Mouse (Mus musculus): ENCODE measurements at regions not wholly inside any gene's neighbourhood (a gene's known extent, or its start where the extent isn't known, plus 50 kb on each side); places are given as distances from the start of the nearest gene placed in this dataset.

- 38% methylated on average over 1 of the region's 1 CpGs for WGBS
- no peak overlapping the region for H3K9ac ChIP-seq (replicated peaks; ENCODE audit: low read length)
- ATAC-seq (replicated peaks; ENCODE audit: insufficient number of reproducible peaks, low FRiP score, low TSS enrichment, low read depth) (no peak), DNase-seq (ENCODE audit: low spot score) (no peak)
- H3K4me2 ChIP-seq (ENCODE audit: low read depth, low read length), result no peak overlapping the region
- H3K4me3 ChIP-seq (ENCODE audit: low read depth, low read length), result no peak overlapping the region
- no peaks in the 10 kb centered on the region for H3K9me3 ChIP-seq (replicated peaks; ENCODE audit: control insufficient read depth, low read length)
- no peak overlapping the region for H3K27ac ChIP-seq (replicated peaks; ENCODE audit: low read depth, low read length)
- no peaks in the 10 kb centered on the region for H3K4me1 ChIP-seq (ENCODE audit: control insufficient read depth, insufficient read depth, low read length)
- no peaks in the 10 kb centered on the region for H3K27me3 ChIP-seq (ENCODE audit: control insufficient read depth, insufficient read depth, low read length)
- H3K36me3 ChIP-seq (replicated peaks; ENCODE audit: control insufficient read depth, insufficient read depth, low read depth, low read length), result no peaks in the 10 kb centered on the region
These were observed 512.7 kb downstream of the Tmem38b start for GRCm38 (mm10) chr4:54338556-54338955.

GRCm38 (mm10) chr4:54340106-54340505, 514.3 kb downstream of the Tmem38b start:
- WGBS, result 90% methylated on average over 1 of the region's 1 CpGs
- H3K9ac ChIP-seq (replicated peaks; ENCODE audit: low read length), result no peak overlapping the region
- H3K9me3 ChIP-seq (replicated peaks; ENCODE audit: control insufficient read depth, low read length), result no peaks in the 10 kb centered on the region
- no peak for ATAC-seq (replicated peaks; ENCODE audit: insufficient number of reproducible peaks, low FRiP score, low TSS enrichment, low read depth)
- H3K36me3 ChIP-seq (replicated peaks; ENCODE audit: control insufficient read depth, insufficient read depth, low read depth, low read length), result no peaks in the 10 kb centered on the region
- no peaks in the 10 kb centered on the region for H3K4me1 ChIP-seq (ENCODE audit: control insufficient read depth, insufficient read depth, low read length)
- DNase-seq (ENCODE audit: low spot score), result no peak
- no peak overlapping the region for H3K27ac ChIP-seq (replicated peaks; ENCODE audit: low read depth, low read length)
- H3K4me3 ChIP-seq (ENCODE audit: low read depth, low read length), result no peak overlapping the region
- H3K4me2 ChIP-seq (ENCODE audit: low read depth, low read length), result no peak overlapping the region
- H3K27me3 ChIP-seq (ENCODE audit: control insufficient read depth, insufficient read depth, low read length), result no peaks in the 10 kb centered on the region

GRCm38 (mm10) chr4:54353657-54354390, 528.0 kb downstream of the Tmem38b start:
- H3K36me3 ChIP-seq (replicated peaks; ENCODE audit: control insufficient read depth, insufficient read depth, low read depth, low read length), result no peaks in the 10 kb centered on the region
- H3K9ac ChIP-seq (replicated peaks; ENCODE audit: low read length), result no peak overlapping the region
- no peak for DNase-seq (ENCODE audit: low spot score)
- H3K4me3 ChIP-seq (ENCODE audit: low read depth, low read length), result no peak overlapping the region
- whole genome bisulfite sequencing, result 65% methylated on average over 8 of the region's 8 CpGs
- H3K27ac ChIP-seq (replicated peaks; ENCODE audit: low read depth, low read length), result no peak overlapping the region
- no peak overlapping the region for H3K4me2 ChIP-seq (ENCODE audit: low read depth, low read length)
- H3K9me3 ChIP-seq (replicated peaks; ENCODE audit: control insufficient read depth, low read length), result no peaks in the 10 kb centered on the region
- H3K4me1 ChIP-seq (ENCODE audit: control insufficient read depth, insufficient read depth, low read length), result no peaks in the 10 kb centered on the region
- H3K27me3 ChIP-seq (ENCODE audit: control insufficient read depth, insufficient read depth, low read length), result no peaks in the 10 kb centered on the region
- no peak for ATAC-seq (replicated peaks; ENCODE audit: insufficient number of reproducible peaks, low FRiP score, low TSS enrichment, low read depth)

DNA sequence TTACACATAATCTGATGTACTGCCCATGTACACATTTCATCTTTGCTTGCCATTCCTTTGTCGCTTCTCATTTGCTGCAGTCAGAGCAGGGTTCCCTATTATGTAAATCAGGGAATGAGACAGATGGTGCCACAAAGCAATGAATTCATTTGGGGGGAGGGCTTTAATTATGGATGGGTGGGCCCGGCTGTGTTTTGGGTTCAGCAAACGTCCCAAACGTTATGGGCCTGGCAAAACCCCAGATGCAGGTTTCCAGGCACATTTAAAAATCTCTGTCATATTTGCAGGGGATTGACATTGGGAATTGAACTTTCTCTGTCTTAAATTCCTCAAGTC, 528.5 kb downstream of the Tmem38b start:
- ATAC-seq (replicated peaks; ENCODE audit: insufficient number of reproducible peaks, low FRiP score, low TSS enrichment, low read depth), result no peak

DNA sequence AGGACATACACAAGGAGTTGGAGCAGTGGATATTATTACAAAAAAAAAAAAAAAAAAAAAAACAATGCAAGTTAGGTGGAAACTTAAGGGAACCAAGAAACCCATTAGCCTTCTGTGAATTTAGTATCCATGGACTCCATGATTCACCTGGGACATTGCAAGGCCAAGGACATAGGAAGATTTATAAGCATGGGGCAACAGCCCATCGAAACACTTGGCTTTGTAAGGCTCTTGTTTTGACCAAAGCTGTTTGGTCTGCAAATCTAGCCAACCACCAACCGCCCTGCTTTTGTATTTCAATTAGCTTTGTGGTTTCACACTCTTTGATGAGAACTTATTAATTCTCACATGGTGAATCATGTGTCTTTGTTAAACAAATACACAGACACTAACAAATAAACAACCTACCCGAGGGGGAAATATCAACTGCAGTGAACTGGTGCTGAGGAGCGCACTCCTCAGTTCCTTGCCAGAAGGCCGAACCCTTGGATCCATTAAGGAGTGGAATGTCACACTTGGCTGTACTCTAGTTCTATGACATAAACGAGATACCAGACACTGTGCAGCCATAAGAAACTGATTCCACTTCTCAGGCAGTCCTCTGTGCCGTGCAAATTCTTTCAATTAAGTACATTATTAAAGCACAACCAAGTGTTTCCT, 529.7 kb downstream of the Tmem38b start:
- Histone ChIP-seq H3K36me3 (replicated peaks; ENCODE audit: control insufficient read depth, insufficient read depth, low read depth, low read length) (no peaks in the 10 kb centered on the region), H3K4me3 (ENCODE audit: low read depth, low read length) (no peak overlapping the region), H3K4me1 (ENCODE audit: control insufficient read depth, insufficient read depth, low read length) (no peaks in the 10 kb centered on the region), H3K4me2 (ENCODE audit: low read depth, low read length) (no peak overlapping the region), H3K9me3 (replicated peaks; ENCODE audit: control insufficient read depth, low read length) (no peaks in the 10 kb centered on the region), H3K27me3 (ENCODE audit: control insufficient read depth, insufficient read depth, low read length) (no peaks in the 10 kb centered on the region), H3K9ac (replicated peaks; ENCODE audit: low read length) (no peak overlapping the region), H3K27ac (replicated peaks; ENCODE audit: low read depth, low read length) (no peak overlapping the region)
- WGBS, result 74% methylated on average over 7 of the region's 7 CpGs
- ATAC-seq (replicated peaks; ENCODE audit: insufficient number of reproducible peaks, low FRiP score, low TSS enrichment, low read depth) (no peak), DNase-seq (ENCODE audit: low spot score) (no peak)

More for the DNA sequence above, 528.5 kb downstream of the Tmem38b start:
- no peak overlapping the region for H3K9ac ChIP-seq (replicated peaks; ENCODE audit: low read length)
- no peak overlapping the region for H3K4me2 ChIP-seq (ENCODE audit: low read depth, low read length)
- H3K27ac ChIP-seq (replicated peaks; ENCODE audit: low read depth, low read length), result no peak overlapping the region
- DNase-seq (ENCODE audit: low spot score), result no peak
- no peaks in the 10 kb centered on the region for H3K36me3 ChIP-seq (replicated peaks; ENCODE audit: control insufficient read depth, insufficient read depth, low read depth, low read length)
- no peaks in the 10 kb centered on the region for H3K27me3 ChIP-seq (ENCODE audit: control insufficient read depth, insufficient read depth, low read length)
- 48% methylated on average over 4 of the region's 4 CpGs for WGBS
- no peaks in the 10 kb centered on the region for H3K4me1 ChIP-seq (ENCODE audit: control insufficient read depth, insufficient read depth, low read length)
- H3K4me3 ChIP-seq (ENCODE audit: low read depth, low read length), result no peak overlapping the region
- no peaks in the 10 kb centered on the region for H3K9me3 ChIP-seq (replicated peaks; ENCODE audit: control insufficient read depth, low read length)

DNA sequence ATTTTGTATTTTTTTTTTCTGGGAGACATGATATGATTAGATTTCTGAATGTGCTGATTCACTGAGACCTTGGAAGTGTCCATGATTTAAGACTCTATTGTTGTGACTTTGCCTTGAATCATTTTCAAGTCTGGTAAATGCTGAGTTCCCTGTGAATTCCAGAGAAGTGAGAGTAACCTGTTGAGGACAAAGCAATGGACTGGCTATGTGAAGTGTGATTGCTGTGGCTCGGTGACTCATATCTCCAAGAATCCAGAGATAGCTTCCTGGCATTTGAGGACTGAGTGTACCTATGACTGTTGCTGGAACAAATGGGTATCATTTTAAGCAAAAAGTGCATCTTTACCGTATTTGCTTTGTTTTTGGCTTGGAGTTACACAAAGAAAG, 530.2 kb downstream of the Tmem38b start:
- no peaks in the 10 kb centered on the region for H3K9me3 ChIP-seq (replicated peaks; ENCODE audit: control insufficient read depth, low read length)
- ATAC-seq (replicated peaks; ENCODE audit: insufficient number of reproducible peaks, low FRiP score, low TSS enrichment, low read depth), result no peak
- H3K36me3 ChIP-seq (replicated peaks; ENCODE audit: control insufficient read depth, insufficient read depth, low read depth, low read length), result no peaks in the 10 kb centered on the region
- H3K4me1 ChIP-seq (ENCODE audit: control insufficient read depth, insufficient read depth, low read length), result no peaks in the 10 kb centered on the region
- no peak overlapping the region for H3K4me2 ChIP-seq (ENCODE audit: low read depth, low read length)
- no peak overlapping the region for H3K4me3 ChIP-seq (ENCODE audit: low read depth, low read length)
- 90% methylated on average over 2 of the region's 2 CpGs for WGBS
- H3K9ac ChIP-seq (replicated peaks; ENCODE audit: low read length), result no peak overlapping the region
- H3K27ac ChIP-seq (replicated peaks; ENCODE audit: low read depth, low read length), result no peak overlapping the region
- no peaks in the 10 kb centered on the region for H3K27me3 ChIP-seq (ENCODE audit: control insufficient read depth, insufficient read depth, low read length)
- no peak for DNase-seq (ENCODE audit: low spot score)

DNA sequence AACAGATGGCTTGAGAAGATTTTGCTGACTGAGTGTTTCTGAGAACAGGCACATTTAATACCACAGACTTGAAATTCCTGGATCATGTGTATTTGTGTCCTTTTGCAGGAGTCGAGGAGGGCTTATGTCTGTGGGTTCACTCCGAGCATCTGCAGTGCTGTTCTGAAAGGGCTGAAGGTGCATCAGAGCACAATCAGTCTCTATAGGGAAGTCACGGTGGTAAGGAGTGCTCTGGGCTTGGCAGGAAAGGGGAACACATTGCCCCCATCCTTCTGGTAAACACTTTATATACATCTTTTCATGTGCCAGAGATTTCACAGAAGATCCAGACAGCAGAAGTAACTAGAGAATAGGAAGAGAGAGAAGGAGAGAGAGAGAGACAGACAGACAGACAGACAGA, 545.1 kb downstream of the Tmem38b start:
- 39% methylated on average over 3 of the region's 3 CpGs for WGBS
- no peak overlapping the region for H3K4me2 ChIP-seq (ENCODE audit: low read depth, low read length)
- H3K4me1 ChIP-seq (ENCODE audit: control insufficient read depth, insufficient read depth, low read length), result peaks cover 5% of the 10 kb centered on the region

GRCm38 (mm10) chr4:54371418-54371957, 545.6 kb downstream of the Tmem38b start:
- Histone ChIP-seq H3K4me3 (ENCODE audit: low read depth, low read length) (no peak overlapping the region), H3K4me1 (ENCODE audit: control insufficient read depth, insufficient read depth, low read length) (peaks cover 5% of the 10 kb centered on the region), H3K9ac (replicated peaks; ENCODE audit: low read length) (no peak overlapping the region), H3K4me2 (ENCODE audit: low read depth, low read length) (no peak overlapping the region), H3K27me3 (ENCODE audit: control insufficient read depth, insufficient read depth, low read length) (no peaks in the 10 kb centered on the region), H3K27ac (replicated peaks; ENCODE audit: low read depth, low read length) (peak overlapping the region; percentile 30; the same call in 1 of the 2 replicates), H3K9me3 (replicated peaks; ENCODE audit: control insufficient read depth, low read length) (no peaks in the 10 kb centered on the region), H3K36me3 (replicated peaks; ENCODE audit: control insufficient read depth, insufficient read depth, low read depth, low read length) (no peaks in the 10 kb centered on the region)
- WGBS, result 18% methylated on average over 7 of the region's 7 CpGs
- ATAC-seq (replicated peaks; ENCODE audit: insufficient number of reproducible peaks, low FRiP score, low TSS enrichment, low read depth), result no peak
- DNase-seq (ENCODE audit: low spot score), result peak; percentile 39

More for the DNA sequence above, 545.1 kb downstream of the Tmem38b start:
- H3K4me3 ChIP-seq (ENCODE audit: low read depth, low read length), result no peak overlapping the region
- ATAC-seq (replicated peaks; ENCODE audit: insufficient number of reproducible peaks, low FRiP score, low TSS enrichment, low read depth) (no peak), DNase-seq (ENCODE audit: low spot score) (no peak)
- H3K9ac ChIP-seq (replicated peaks; ENCODE audit: low read length), result no peak overlapping the region
- no peaks in the 10 kb centered on the region for H3K36me3 ChIP-seq (replicated peaks; ENCODE audit: control insufficient read depth, insufficient read depth, low read depth, low read length)
- H3K9me3 ChIP-seq (replicated peaks; ENCODE audit: control insufficient read depth, low read length), result no peaks in the 10 kb centered on the region
- H3K27me3 ChIP-seq (ENCODE audit: control insufficient read depth, insufficient read depth, low read length), result no peaks in the 10 kb centered on the region
- peak overlapping the region; percentile 30; the same call in 1 of the 2 replicates for H3K27ac ChIP-seq (replicated peaks; ENCODE audit: low read depth, low read length)

Measured in embryonic facial prominence, embryonic 11.5 days (tissue).